Mouse (Mus musculus): ENCODE results near the gene Lsm2.

GRCm38 (mm10) chr17:34934830-34935229 is 46.8 kb upstream of the Lsm2 start:
- TF ChIP-seq CTCF (IDR thresholded peaks at IDR 0.05; ENCODE audit: low read depth) (no peak), EP300 (IDR thresholded peaks at IDR 0.05; ENCODE audit: low read depth) (no peak)
